Mouse (Mus musculus) lung, embryonic 16.5 days (tissue): ENCODE results near the gene Arl10. TPM values are rescaled to one million over a fixed set of nuclear protein-coding genes. Genes with fewer than 3 reads are reported as not detected.

Experiments
- ATAC-seq: fragments of 200-750 bp; cut with Nextera tagmentation; 2 replicates; pipeline ENCODE4 v1.8.0; 2017; ENCODE audit warnings: low read depth, mild to moderate bottlenecking, moderate library complexity
- H3K27ac ChIP-seq: fragments of 300-500 bp; sonication (generic); 2 replicates; pipeline ENCODE4 v1.5.1; 2014; ENCODE audit warnings: mild to moderate bottlenecking, control low read depth, low read length
- H3K27me3 ChIP-seq: fragments of 300-500 bp; sonication (generic); 2 replicates; pipeline ENCODE4 v1.6.1; 2014; ENCODE audit warnings: low read depth, low read length, mixed read lengths; ENCODE audit not compliant: control insufficient read depth, insufficient read depth
- H3K36me3 ChIP-seq: fragments of 300-500 bp; sonication (generic); 2 replicates; pipeline ENCODE4 v1.6.1; 2014; ENCODE audit warnings: low read length; ENCODE audit not compliant: control insufficient read depth, insufficient read depth
- H3K4me1 ChIP-seq: fragments of 300-500 bp; sonication (generic); replicated peaks from 2 replicates; pipeline ENCODE4 v1.6.1; 2014; ENCODE audit warnings: low read length, mixed read lengths; ENCODE audit not compliant: control insufficient read depth, insufficient read depth
- H3K4me2 ChIP-seq: fragments of 300-500 bp; sonication (generic); 2 replicates; pipeline ENCODE4 v1.6.1; 2014; ENCODE audit warnings: low read depth, low read length, control low read depth
- H3K4me3 ChIP-seq: fragments of 300-500 bp; sonication (generic); 2 replicates; pipeline ENCODE4 v1.5.1; 2014; ENCODE audit warnings: mild to moderate bottlenecking, low read length, control low read depth
- H3K9ac ChIP-seq: fragments of 300-500 bp; sonication (generic); 2 replicates; pipeline ENCODE4 v1.6.1; 2014; ENCODE audit warnings: low read length, control low read depth
- H3K9me3 ChIP-seq: fragments of 300-500 bp; sonication (generic); 2 replicates; pipeline ENCODE4 v1.6.1; 2016; ENCODE audit warnings: low read length; ENCODE audit not compliant: control insufficient read depth
- WGBS: fragments of 180-500 bp; shearing (Covaris S2); extraction: QIAGEN DNeasy Blood & Tissue Kit; methylation state at CpG from one replicate; pipeline ENCODE4 v1.1.7; 2014; 5-methylcytosine and 5-hydroxymethylcytosine counted together
- polyA plus RNA-seq: library from polyadenylated mRNA; unstranded; fragments of >200 nt; fragmentation: Nextera tagmentation; extraction: Ambion mirVana; gene quantifications from 2 replicates; pipeline ENCODE4 v1.2.1, GENCODE M21; 2015

Arl10 gene
- 25.3 and 28.6 TPM in 2 replicates for polyA plus RNA-seq

- ATAC-seq = peak; percentile 94
Observed at GRCm38 (mm10) chr13:54574854-54575481, at the start of gene Arl10. Arl10 (plus strand) TSS chr13:54575015.

GRCm38 (mm10) chr13:54527140-54527539 lies 47.7 kb upstream of the Arl10 start:
- 74% methylated on average over 6 of the region's 6 CpGs for WGBS
- H3K4me1 ChIP-seq = no peaks in the 10 kb centered on the region
- no peaks in the 10 kb centered on the region for H3K9me3 ChIP-seq
- peaks cover 27% of the 10 kb centered on the region for H3K36me3 ChIP-seq
- ATAC-seq = no peak
- no peak overlapping the region for H3K4me2 ChIP-seq
- H3K4me3 ChIP-seq = no peak overlapping the region
- no peaks in the 10 kb centered on the region for H3K27me3 ChIP-seq
- H3K27ac ChIP-seq = no peak overlapping the region
- H3K9ac ChIP-seq = no peak overlapping the region

More at GRCm38 (mm10) chr13:54574854-54575481, at the start of gene Arl10:
- Histone ChIP-seq H3K4me3 (peak within 1 kb of the TSS; percentile 87), H3K4me2 (peak within 1 kb of the TSS; percentile 95), H3K36me3 (peaks cover 9% of the 10 kb centered on the region), H3K27me3 (no peaks in the 10 kb centered on the region), H3K9me3 (no peaks in the 10 kb centered on the region), H3K27ac (peak within 1 kb of the TSS; percentile 69), H3K9ac (peak within 1 kb of the TSS; percentile 95), H3K4me1 (peaks cover 15% of the 10 kb centered on the region)
- 0% methylated on average over 55 of the region's 55 CpGs for whole genome bisulfite sequencing

- no peak overlapping the region for H3K4me3 ChIP-seq
- H3K4me2 ChIP-seq = no peak overlapping the region
- no peak overlapping the region for H3K9ac ChIP-seq
- H3K9me3 ChIP-seq = no peaks in the 10 kb centered on the region
- no peaks in the 10 kb centered on the region for H3K4me1 ChIP-seq
- no peak overlapping the region for H3K27ac ChIP-seq
- peaks cover 16% of the 10 kb centered on the region for H3K36me3 ChIP-seq
- H3K27me3 ChIP-seq = no peaks in the 10 kb centered on the region
- ATAC-seq = no peak
Observed at GRCm38 (mm10) chr13:54532134-54532533, 42.7 kb upstream of the Arl10 start.

- H3K9ac ChIP-seq = no peak overlapping the region
- H3K4me3 ChIP-seq = no peak overlapping the region
- H3K36me3 ChIP-seq = peaks cover 22% of the 10 kb centered on the region
- WGBS = 86% methylated on average over 7 of the region's 7 CpGs
- no peak overlapping the region for H3K4me2 ChIP-seq
- H3K9me3 ChIP-seq = no peaks in the 10 kb centered on the region
- no peaks in the 10 kb centered on the region for H3K4me1 ChIP-seq
- no peak for ATAC-seq
- no peaks in the 10 kb centered on the region for H3K27me3 ChIP-seq
- no peak overlapping the region for H3K27ac ChIP-seq
Observed at GRCm38 (mm10) chr13:54548036-54548435, 26.8 kb upstream of the Arl10 start.

GRCm38 (mm10) chr13:54556176-54556575 lies 18.6 kb upstream of the Arl10 start:
- Histone ChIP-seq H3K27me3 (no peaks in the 10 kb centered on the region), H3K4me2 (no peak overlapping the region), H3K4me1 (no peaks in the 10 kb centered on the region), H3K9me3 (no peaks in the 10 kb centered on the region), H3K36me3 (peaks cover 47% of the 10 kb centered on the region), H3K4me3 (no peak overlapping the region), H3K27ac (no peak overlapping the region), H3K9ac (no peak overlapping the region)
- WGBS = 89% methylated on average over 9 of the region's 9 CpGs
- ATAC-seq = no peak

GRCm38 (mm10) chr13:54556796-54557195 lies 18.0 kb upstream of the Arl10 start:
- no peak overlapping the region for H3K9ac ChIP-seq
- no peak for ATAC-seq
- 67% methylated on average over 3 of the region's 3 CpGs for WGBS
- H3K36me3 ChIP-seq = peaks cover 47% of the 10 kb centered on the region
- no peaks in the 10 kb centered on the region for H3K9me3 ChIP-seq
- no peaks in the 10 kb centered on the region for H3K27me3 ChIP-seq
- H3K4me3 ChIP-seq = no peak overlapping the region
- no peaks in the 10 kb centered on the region for H3K4me1 ChIP-seq
- H3K4me2 ChIP-seq = no peak overlapping the region
- no peak overlapping the region for H3K27ac ChIP-seq

GRCm38 (mm10) chr13:54557652-54558051 lies 17.2 kb upstream of the Arl10 start:
- H3K4me1 ChIP-seq = no peaks in the 10 kb centered on the region
- 95% methylated on average over 1 of the region's 1 CpGs for WGBS
- H3K27me3 ChIP-seq = no peaks in the 10 kb centered on the region
- H3K4me3 ChIP-seq = no peak overlapping the region
- no peak overlapping the region for H3K4me2 ChIP-seq
- peaks cover 45% of the 10 kb centered on the region for H3K36me3 ChIP-seq
- no peak overlapping the region for H3K27ac ChIP-seq
- no peaks in the 10 kb centered on the region for H3K9me3 ChIP-seq
- no peak overlapping the region for H3K9ac ChIP-seq
- ATAC-seq = no peak

- WGBS = 81% methylated on average over 2 of the region's 2 CpGs
- H3K36me3 ChIP-seq = peaks cover 40% of the 10 kb centered on the region
- H3K4me2 ChIP-seq = no peak overlapping the region
- no peaks in the 10 kb centered on the region for H3K9me3 ChIP-seq
- no peak for ATAC-seq
- peaks cover 8% of the 10 kb centered on the region for H3K4me1 ChIP-seq
- no peak overlapping the region for H3K4me3 ChIP-seq
- no peaks in the 10 kb centered on the region for H3K27me3 ChIP-seq
- H3K27ac ChIP-seq = no peak overlapping the region
- no peak overlapping the region for H3K9ac ChIP-seq
Observed at GRCm38 (mm10) chr13:54559656-54560055, 15.2 kb upstream of the Arl10 start.

GRCm38 (mm10) chr13:54560608-54561007 lies 14.2 kb upstream of the Arl10 start:
- no peak for ATAC-seq
- Histone ChIP-seq H3K27ac (no peak overlapping the region), H3K4me3 (no peak overlapping the region), H3K4me2 (no peak overlapping the region), H3K9ac (no peak overlapping the region), H3K27me3 (no peaks in the 10 kb centered on the region), H3K4me1 (peaks cover 8% of the 10 kb centered on the region), H3K36me3 (peaks cover 39% of the 10 kb centered on the region), H3K9me3 (no peaks in the 10 kb centered on the region)
- WGBS = 83% methylated on average over 7 of the region's 7 CpGs

- Histone ChIP-seq H3K9ac (no peak overlapping the region), H3K27ac (no peak overlapping the region), H3K4me2 (no peak overlapping the region), H3K4me1 (peaks cover 8% of the 10 kb centered on the region), H3K36me3 (peaks cover 34% of the 10 kb centered on the region), H3K9me3 (no peaks in the 10 kb centered on the region), H3K4me3 (no peak overlapping the region), H3K27me3 (no peaks in the 10 kb centered on the region)
- no peak for ATAC-seq
- 75% methylated on average over 7 of the region's 7 CpGs for WGBS
Observed at GRCm38 (mm10) chr13:54562562-54562961, 12.3 kb upstream of the Arl10 start.
